Mouse (Mus musculus): ENCODE data around the gene Sac3d1.

DNA sequence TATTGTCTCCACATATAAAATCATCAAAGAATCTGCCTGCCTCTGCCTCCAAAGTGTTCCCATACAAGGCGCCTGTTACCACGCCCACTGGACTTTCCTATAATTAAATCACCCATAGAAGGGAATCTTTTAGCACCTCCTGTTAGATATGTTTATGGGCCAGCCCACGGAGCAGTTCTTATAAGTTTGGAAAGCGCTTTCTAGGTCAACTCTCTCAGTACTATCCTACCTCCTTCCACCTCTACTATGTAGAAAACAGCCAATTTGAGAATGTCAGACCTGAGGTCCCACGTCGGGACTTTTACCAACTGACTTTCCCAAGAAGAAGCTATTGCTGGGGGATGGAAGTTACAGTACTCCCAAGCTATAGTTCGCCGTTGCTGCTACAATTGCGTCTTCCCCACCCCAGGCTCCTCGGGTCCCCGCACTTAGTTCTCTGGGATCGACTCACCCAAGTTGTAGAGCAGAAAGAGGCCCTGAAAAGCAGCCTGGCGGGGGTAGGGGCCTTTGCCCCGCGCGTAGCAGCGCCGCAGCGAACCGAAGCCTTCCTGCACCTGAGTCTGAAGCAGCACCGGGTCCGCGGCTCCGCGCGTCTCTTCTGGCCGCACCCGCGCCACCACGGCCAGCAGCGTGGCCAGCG, 984 bp downstream of the Sac3d1 start:
- TF ChIP-seq CTCF (IDR thresholded peaks at IDR 0.05; ENCODE audit: extremely low read depth, insufficient read depth, low read length) = no peak
- TF ChIP-seq POLR2A (IDR thresholded peaks at IDR 0.05; ENCODE audit: extremely low read depth, insufficient read depth, low read length) = no peak
